Mouse (Mus musculus) ovary, postnatal 10 days (tissue): ENCODE measurements around the gene Atg4c.

Experiments
- DNase-seq: peaks from one replicate; pipeline ENCODE4 v3.0.0; 2022; ENCODE audit warnings: low spot score

Atg4c gene

GRCm38 (mm10) chr4:99186412-99187125 lies 7.2 kb upstream of the Atg4c start:
- no peak for DNase-seq

GRCm38 (mm10) chr4:99192640-99193039 lies 1.1 kb upstream of the Atg4c start:
- DNase-seq = no peak

GRCm38 (mm10) chr4:99193214-99193613 lies 520 bp upstream of the Atg4c start:
- DNase-seq = no peak

GRCm38 (mm10) chr4:99194826-99195225 lies 1.1 kb downstream of the Atg4c start:
- no peak for DNase-seq

GRCm38 (mm10) chr4:99198721-99199120 lies 5.0 kb downstream of the Atg4c start:
- DNase-seq = no peak

- no peak for DNase-seq
These were observed 6.1 kb downstream of the Atg4c start for GRCm38 (mm10) chr4:99199757-99200251.

- no peak for DNase-seq
These were observed 6.8 kb downstream of the Atg4c start for GRCm38 (mm10) chr4:99200383-99201136.

- DNase-seq = no peak
These were observed 12.0 kb downstream of the Atg4c start for GRCm38 (mm10) chr4:99205773-99206172.

- DNase-seq = no peak
These were observed 12.6 kb downstream of the Atg4c start for GRCm38 (mm10) chr4:99206356-99206755.

- DNase-seq = no peak
These were observed 16.4 kb downstream of the Atg4c start for GRCm38 (mm10) chr4:99210087-99210486.

GRCm38 (mm10) chr4:99211606-99212005 lies 17.9 kb downstream of the Atg4c start:
- no peak for DNase-seq

- DNase-seq = no peak
These were observed 19.4 kb downstream of the Atg4c start for GRCm38 (mm10) chr4:99213123-99213522.

- no peak for DNase-seq
These were observed 28.5 kb downstream of the Atg4c start for GRCm38 (mm10) chr4:99222221-99222620.

- no peak for DNase-seq
These were observed 31.1 kb downstream of the Atg4c start for GRCm38 (mm10) chr4:99224790-99225189.

- no peak for DNase-seq
These were observed 33.5 kb downstream of the Atg4c start for GRCm38 (mm10) chr4:99227226-99227625.

GRCm38 (mm10) chr4:99229371-99229770 lies 35.6 kb downstream of the Atg4c start:
- DNase-seq = no peak

GRCm38 (mm10) chr4:99235203-99235856 lies 41.6 kb downstream of the Atg4c start:
- DNase-seq = no peak

- DNase-seq = no peak
These were observed 44.6 kb downstream of the Atg4c start for GRCm38 (mm10) chr4:99238305-99238704.

- no peak for DNase-seq
These were observed 47.9 kb downstream of the Atg4c start for GRCm38 (mm10) chr4:99241674-99242073.

- DNase-seq = no peak
These were observed 55.6 kb downstream of the Atg4c start for GRCm38 (mm10) chr4:99249358-99249757.

- no peak for DNase-seq
These were observed 56.1 kb downstream of the Atg4c start for GRCm38 (mm10) chr4:99249826-99250225.

- no peak for DNase-seq
These were observed 59.2 kb downstream of the Atg4c start for GRCm38 (mm10) chr4:99252957-99253356.

- no peak for DNase-seq
These were observed 69.5 kb downstream of the Atg4c start for GRCm38 (mm10) chr4:99263191-99263590.
